Mouse (Mus musculus) spleen, adult 18-20 months (tissue): ENCODE data around the gene Abca17.
A peak's percentile ranks its signal among the peaks of the same experiment; 100 is the strongest.

ENCODE experiments used
- DNase-seq, 2 experiments: peaks; one replicate each; pipeline ENCODE4 v3.0.0; 2022; ENCODE audit warnings: mixed read lengths in 2 of 2

Gene Abca17

DNA sequence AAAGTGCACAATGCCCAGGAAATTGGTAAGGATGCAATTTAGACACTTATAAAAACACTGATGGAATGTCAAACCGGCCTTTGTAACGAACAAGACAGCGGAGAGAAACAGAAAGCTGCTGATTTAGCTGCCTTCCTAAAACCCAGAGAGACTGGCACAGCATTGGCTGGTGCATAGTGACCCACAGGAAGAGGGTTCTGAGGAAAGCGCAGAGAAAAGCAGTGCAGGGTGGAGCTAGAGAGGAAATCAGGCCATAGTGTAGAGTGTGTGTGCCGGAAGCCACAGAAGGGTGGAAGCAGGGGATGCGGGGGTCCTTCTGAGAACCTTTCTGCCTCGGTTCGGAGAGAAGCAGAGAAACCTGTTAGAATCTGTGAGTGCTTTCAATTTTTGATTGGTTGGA is 6.2 kb downstream of the Abca17 start:
- DNase-seq: peak; percentile 14 to 16

GRCm38 (mm10) chr17:24327656-24328055 is 23.2 kb downstream of the Abca17 start:
- no peak for DNase-seq

GRCm38 (mm10) chr17:24325051-24325450 is 25.8 kb downstream of the Abca17 start:
- no peak for DNase-seq

DNA sequence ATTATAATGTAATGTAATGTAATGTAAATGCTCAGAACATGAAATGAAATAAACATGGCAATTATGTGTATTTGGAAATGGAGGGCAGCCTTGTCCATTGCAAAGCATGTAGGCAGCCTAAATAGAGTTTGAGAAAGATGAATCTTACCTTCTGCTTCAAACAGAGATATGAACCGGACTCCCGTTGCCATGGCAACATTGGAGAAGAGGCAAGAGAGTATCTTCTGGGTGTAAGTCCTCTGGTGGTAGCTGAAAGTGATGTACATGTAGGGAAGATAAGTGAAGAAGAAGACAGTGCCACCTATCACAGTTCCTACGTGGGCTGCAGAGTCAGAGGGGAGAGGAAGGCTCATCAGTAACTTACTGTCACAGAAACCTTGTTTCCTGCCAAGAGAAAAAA is 30.0 kb downstream of the Abca17 start:
- DNase-seq: no peak

GRCm38 (mm10) chr17:24307500-24307899 is 43.4 kb downstream of the Abca17 start:
- peak; percentile 17 to 40 for DNase-seq

DNA sequence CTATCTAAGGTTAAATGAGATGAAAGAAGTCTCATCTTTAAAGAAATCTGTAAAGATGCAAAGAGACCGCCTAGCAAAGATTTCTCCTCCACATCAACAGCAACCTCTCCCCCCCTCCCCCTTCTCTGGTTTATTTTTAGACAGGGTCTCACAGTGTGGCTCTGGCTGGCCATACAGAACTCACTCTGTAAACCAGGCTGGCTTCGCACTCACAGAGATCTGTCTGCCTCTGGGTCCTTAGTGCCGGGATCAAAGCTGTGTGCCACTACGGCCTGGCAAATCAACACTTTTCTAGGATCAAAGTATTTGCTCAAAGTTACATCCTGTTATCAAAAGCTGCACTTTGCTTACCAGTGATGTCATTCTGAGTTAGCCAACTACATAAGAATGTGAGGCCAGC is 50.2 kb downstream of the Abca17 start:
- no peak for DNase-seq

- DNase-seq: no peak
Measured at GRCm38 (mm10) chr17:24289338-24289737, 61.5 kb downstream of the Abca17 start.

DNA sequence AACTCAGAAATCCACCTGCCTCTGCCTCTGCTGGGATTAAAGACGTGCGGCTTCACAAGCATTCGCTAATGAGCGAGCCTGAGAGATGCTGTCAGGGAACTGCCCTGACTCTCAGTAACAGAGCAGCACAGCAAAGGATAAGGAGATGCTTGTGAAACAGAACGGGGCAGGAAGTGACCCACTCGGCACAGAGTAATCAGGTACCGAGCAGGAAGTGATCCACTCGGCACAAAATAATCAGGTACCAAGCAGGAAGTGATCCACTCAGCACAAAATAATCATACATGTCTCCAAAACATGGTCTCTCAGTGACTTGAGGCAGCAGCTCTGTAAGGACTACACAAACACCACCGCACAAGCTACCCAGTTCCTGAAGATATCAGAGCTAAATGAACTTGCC is 62.4 kb downstream of the Abca17 start:
- DNase-seq: no peak

- no peak for DNase-seq
Measured at GRCm38 (mm10) chr17:24285680-24286079, 65.2 kb downstream of the Abca17 start.

GRCm38 (mm10) chr17:24283266-24283818 is 67.5 kb downstream of the Abca17 start:
- DNase-seq: no peak

DNA sequence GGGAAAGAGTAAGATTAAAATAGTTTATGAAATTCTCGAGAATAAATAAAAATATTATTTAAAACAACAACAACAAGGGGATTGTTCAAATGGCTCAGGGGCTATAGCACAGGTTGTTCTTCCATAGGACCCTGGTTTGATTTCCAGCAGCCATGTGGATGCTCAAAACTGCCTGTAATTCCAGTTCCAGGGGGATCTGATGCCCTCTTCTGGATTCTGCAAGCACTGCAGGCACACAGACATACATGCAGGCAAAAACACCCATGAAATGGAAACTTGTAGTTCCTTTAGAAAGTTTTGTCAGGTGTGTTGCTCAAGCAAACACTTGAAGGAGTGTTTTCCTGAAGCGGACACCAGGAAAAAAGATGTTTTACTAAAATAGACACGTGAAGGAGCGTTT is 68.2 kb downstream of the Abca17 start:
- DNase-seq: no peak

- DNase-seq: no peak
Measured at GRCm38 (mm10) chr17:24279907-24280306, 71.0 kb downstream of the Abca17 start.

DNA sequence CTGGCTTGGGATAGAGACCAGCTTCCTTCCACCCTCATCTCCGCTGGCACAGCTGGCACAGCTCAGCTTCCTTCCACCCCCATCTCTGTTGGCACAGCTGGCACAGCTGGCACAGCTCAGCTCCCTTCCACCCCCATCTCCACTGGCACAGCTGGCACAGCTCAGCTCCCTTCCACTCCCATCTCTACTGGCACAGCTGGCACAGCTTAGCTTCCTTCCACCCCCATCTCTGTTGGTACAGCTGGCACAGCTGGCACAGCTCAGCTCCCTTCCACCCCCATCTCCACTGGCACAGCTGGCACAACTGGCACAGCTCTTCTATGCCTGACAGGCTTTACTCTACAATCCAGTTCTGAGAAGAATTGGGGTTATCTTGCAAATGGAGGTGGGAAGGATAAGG is 83.7 kb downstream of the Abca17 start:
- no peak for DNase-seq

- no peak for DNase-seq
Measured at GRCm38 (mm10) chr17:24264766-24265165, 86.1 kb downstream of the Abca17 start.

GRCm38 (mm10) chr17:24260516-24260915 is 90.4 kb downstream of the Abca17 start:
- no peak for DNase-seq

DNA sequence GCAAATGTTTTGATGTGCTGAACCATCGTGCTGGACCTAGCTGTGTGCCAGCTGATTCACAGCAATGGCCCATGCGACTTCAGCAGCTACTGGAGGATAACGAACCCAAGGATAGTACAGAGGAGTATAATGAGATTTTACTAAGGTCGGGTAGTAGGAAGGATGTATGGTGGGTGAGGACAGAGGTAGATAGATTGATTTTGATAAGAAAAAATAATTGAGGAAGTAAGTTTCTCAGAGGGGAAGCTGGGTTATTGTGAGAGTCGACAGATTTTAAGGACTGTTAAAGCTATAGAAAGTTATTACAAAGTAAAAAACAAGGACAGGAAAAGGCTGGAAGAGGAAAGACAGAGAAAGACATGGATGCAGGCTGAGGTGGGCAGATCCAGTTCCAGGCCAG is 91.2 kb downstream of the Abca17 start:
- DNase-seq: no peak

DNA sequence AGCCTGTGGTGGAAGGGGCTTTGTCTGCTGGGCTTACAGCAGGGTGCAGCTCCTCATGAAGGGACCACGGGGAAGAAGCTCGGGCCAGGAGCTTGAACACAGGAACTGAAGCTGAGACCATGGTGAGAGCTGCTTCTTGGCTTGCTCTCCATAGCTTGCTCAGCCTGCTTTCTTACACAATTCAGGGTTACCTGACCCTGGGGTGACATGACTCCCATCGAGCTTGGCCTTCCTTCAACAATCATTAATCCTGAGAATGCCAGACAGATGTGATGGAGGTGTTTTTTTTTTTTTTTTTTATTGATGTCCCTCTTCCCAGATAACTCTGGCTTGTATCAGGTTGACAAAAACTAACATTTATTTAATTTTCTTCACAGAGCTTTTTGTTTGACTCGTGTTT is 91.9 kb downstream of the Abca17 start:
- DNase-seq: no peak

GRCm38 (mm10) chr17:24252329-24252728 is 98.5 kb downstream of the Abca17 start:
- no peak for DNase-seq

DNA sequence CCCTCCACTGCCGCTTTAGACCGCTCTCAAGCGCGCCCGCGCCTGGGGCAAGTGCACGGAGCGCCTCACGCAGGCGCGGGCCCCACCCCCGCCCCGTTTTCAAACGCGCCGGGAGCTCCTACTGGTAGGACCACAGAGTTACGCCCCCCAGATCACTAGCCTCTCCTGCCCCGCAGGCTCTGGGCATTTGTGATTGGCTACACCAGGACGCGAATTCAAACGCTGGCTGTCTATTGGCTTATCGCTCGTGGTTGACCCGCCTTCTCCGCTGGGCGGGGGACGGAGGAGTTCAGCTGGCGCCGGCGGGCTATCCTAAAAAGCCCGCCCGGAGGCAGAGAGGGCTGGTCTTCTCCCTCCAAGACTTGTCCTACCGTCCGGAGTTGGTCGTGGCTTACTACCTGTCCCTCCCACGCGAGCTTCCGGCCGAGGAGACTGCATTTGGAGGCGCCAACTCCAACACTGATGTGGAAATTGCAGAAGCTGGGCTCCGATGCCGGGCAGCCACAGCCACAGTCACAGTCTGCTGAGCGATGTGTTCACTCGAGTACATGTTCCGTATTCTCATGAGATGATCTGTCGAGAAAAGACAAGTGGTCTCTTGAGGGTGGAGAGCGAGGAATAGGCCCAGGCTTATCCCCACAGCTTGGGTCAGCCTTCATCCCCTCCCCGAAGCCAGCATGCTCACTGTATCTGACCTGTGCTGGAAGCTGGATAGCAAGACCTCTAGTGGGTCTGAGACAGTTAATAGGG is 99.4 kb downstream of the Abca17 start, which contains the start of gene Ccnf:
Ccnf (minus strand) TSS at position 165 of the 750 bp plus-strand sequence.
- DNase-seq: peak; percentile 93

DNA sequence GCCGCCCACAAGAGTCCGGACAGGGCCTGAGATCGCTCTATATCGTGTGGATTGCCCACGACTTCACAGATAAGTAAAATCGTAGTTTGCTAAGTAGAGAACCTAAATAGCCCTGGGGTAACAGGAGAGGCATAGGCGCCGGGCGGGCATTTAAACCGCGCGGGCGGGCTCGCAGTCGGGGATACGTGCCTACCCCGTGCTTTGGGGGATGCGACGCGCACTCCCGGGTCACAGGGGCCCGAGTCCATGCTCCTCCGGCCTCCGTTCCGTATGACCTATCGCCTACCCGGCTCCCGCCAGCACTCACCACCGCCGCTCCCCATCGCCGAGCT is 99.9 kb downstream of the Abca17 start:
- no peak for DNase-seq

DNA sequence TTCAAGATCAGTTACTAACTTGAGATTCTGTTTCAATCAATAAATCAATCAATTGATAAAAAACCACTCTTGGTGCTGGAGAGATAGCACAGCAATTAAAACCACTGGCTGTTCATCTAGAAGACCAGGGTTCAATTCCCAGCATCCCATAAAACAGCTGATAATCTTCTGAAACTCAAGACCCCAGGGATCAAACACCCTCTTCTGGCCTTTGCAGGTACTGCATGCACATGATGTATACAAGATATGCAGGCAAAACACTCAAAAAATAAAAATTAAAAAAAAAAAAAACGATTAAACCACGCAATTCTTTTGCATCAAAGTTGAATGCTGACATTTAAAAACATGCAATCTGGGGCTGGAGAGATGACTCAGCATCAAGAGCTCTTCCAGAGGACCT is 102.2 kb downstream of the Abca17 start:
- no peak for DNase-seq

DNA sequence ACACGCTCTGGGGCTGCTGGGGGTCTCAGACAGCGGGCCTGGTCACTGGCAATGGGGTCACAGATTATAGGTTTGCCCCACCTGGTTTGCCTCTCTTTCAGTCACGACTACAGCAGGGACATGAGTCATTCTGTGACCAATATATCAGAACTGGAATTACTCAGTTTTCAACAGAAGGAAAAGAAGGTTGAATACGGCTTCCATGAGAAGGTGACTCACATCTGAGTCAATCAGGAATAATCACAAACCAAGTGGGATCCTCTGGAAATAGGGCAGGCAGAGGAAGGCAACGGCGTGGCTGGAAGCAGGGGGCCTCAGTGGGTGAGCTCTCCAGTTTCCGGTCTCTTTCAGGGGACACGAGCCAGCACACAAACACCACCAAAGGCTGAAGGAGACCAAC is 106.8 kb downstream of the Abca17 start:
- no peak for DNase-seq

GRCm38 (mm10) chr17:24243311-24243969 is 107.4 kb downstream of the Abca17 start:
- DNase-seq: peak in 1 of 2 experiments; percentile 34

DNA sequence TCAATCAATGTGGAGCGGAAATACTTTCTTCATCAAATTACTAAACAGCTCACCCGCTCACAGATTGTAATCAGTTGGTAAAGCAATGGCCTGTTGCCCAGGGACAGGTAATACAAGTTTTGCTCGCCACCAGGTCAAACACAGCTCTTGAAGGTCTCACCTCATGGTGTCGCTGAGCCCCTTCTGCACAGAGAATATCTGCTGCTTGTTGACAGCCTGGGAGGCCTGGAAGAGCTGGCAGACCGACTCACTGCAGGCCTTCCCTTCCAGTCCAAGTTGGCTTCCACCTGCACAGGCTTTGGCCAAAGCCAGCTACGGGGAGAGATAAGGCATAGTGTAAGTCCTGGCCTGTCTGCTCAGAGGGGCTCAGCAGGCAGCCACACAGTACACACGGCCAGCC is 113.9 kb downstream of the Abca17 start:
- DNase-seq: no peak
